Mouse (Mus musculus): Measurements from ENCODE around the gene Sorcs3.

GRCm38 (mm10) chr19:48546133-48546448 is 340.3 kb downstream of the Sorcs3 start:
- TF ChIP-seq CTCF (IDR thresholded peaks at IDR 0.05) (no peak), EP300 (IDR thresholded peaks at IDR 0.05; ENCODE audit: insufficient read depth, low read depth, low read length) (no peak), POLR2A (IDR thresholded peaks at IDR 0.05; ENCODE audit: insufficient read depth, low read depth, low read length) (no peak)

All from heart, adult 2 months (tissue).